Mouse (Mus musculus) embryonic fibroblast, embryonic 13.5 days (primary cell): ENCODE data around the gene Rab8b.

Experiments used
- CTCF ChIP-seq: IDR thresholded peaks from 2 replicates; pipeline ENCODE4 v1.5.1; 2011; ENCODE audit warnings: mild to moderate bottlenecking, control low read depth, low read length, moderate library complexity, borderline replicate concordance; ENCODE audit not compliant: insufficient read depth
- POLR2A ChIP-seq: IDR thresholded peaks from 2 replicates; pipeline ENCODE4 v1.6.1; 2011; ENCODE audit warnings: low read depth, mild to moderate bottlenecking, control low read depth, low read length, moderate library complexity

DNA sequence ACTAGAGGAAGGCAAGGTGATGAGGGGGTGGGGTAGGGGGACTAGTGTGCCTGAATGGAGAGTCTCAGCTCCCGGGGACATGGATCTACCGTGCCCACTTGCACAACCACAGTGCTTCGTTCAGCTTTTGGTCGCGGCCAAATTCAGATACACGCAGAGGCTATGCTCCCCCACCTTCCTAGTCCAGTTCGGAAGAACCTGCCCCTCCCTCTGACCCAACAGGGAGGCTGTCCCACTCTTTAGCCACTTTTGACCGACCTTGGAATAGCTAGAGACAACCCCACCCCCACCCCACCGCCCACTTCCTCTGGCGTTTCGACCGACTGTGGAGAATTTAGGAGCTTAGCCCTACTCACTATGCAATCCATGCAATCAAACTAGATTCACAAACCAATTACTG lies 117.5 kb downstream of the Rab8b start:
- no peak for TF ChIP-seq POLR2A
- no peak for TF ChIP-seq CTCF
